Mouse (Mus musculus) frontal cortex, postnatal 14 days (tissue): ENCODE data around the gene Scgb2b17.
"Not testable (repeated sequence)": the region's sequence is repeated elsewhere in the genome, so short reads cannot be mapped to it uniquely, and the experiment has no call there.

Experiments used
- DNase-seq, 2 experiments: peaks; one replicate each; pipeline ENCODE4 v3.0.0; 2022; ENCODE audit warnings: low spot score in 2 of 2

Scgb2b17 gene

DNA sequence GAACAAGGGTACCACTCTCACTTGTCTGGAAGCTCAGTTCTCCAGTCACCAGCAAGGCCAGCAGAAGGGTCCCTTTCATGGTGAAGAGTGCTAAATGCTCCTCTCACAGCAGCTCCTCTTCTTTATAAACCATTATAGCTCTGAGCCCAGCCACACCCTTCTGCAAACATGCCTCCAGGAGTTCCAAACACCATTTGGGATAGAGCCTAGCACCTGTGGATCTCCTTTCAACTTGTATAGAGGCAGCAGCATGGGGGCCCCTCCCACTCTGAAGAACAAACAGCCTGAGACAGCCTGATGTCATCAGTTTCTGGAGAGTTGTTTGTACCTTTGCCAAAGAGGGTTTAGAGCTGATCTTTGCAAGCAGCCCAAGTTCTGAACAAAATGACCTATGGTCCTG, at the start of gene Scgb2b17:
TSS of gene Scgb2b17 (minus strand) at position 101 of the 400 bp plus-strand sequence.
- DNase-seq = not testable (repeated sequence)

DNA sequence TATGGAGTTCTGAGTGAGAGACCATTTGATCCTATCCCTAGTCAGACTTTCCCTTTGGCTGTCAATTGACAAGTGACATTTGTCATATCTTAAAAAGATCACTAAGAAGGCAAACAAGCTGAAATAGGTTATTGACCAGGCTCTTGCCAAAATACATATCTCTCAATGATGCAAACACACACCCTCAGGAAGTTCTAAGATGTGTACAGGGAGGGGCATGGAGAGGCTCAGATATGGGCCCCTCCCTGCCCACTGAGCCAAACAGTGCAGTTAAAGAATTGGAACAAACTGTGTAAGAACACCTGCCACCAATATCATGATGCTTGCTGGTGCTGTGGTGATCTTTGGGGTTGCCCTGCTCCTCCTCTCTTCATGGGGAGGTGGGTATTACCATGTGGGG, 6.8 kb upstream of the Scgb2b17 start, which contains the start of gene Scgb1b17:
TSS of gene Scgb1b17 (plus strand) at position 301 of the 400 bp plus-strand sequence.
- DNase-seq = not testable (repeated sequence)
